Mouse (Mus musculus): ENCODE results near the gene Armh4. TPM values are rescaled to one million over a fixed set of nuclear protein-coding genes. Genes with fewer than 3 reads are reported as not detected.

The Armh4 gene
- polyA plus RNA-seq, 1 experiment from 2014 or later = 44.7 TPM

Other genes starting within 250 kb of the Armh4 start
- gene Olfr722, start 118.6 kb upstream of the Armh4 start, polyA plus RNA-seq (2014; fragmentation: Nextera tagmentation; extraction: Ambion mirVana) = not detected in 2 replicates
- gene Olfr723, start 148.4 kb upstream of the Armh4 start, polyA plus RNA-seq (2014; fragmentation: Nextera tagmentation; extraction: Ambion mirVana) = not detected in 2 replicates
- not detected in 2 replicates for gene Olfr724, start 179.9 kb upstream of the Armh4 start, polyA plus RNA-seq (2014; fragmentation: Nextera tagmentation; extraction: Ambion mirVana)

Data from hindbrain, embryonic 11.5 days (tissue).